Mouse (Mus musculus) kidney, adult 18-20 months (tissue): ENCODE results near the gene Syngr2.

Source experiments
- DNase-seq: peaks from one replicate; pipeline ENCODE4 v3.0.0; 2021

Syngr2 gene

DNA sequence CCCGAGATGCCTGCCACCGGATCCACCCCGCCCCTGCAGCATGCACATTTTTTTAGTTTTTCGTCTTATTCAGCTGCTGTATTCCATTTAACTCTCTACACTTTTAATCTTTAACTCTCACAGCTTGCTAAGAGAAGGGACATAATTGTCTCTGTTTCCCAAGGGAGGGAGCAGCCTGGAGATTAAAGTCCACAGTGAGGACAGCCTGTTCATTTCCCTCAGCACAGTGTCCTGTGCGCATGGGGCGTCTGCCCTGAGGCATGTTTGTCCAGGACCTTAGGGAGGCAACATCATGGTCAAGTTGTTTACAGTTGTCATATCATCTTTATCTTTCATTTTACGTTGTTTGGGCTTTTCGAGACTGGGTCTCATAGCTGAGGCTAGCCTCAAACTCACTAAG is 24.6 kb downstream of the Syngr2 start:
- DNase-seq, result peak; percentile 78

DNA sequence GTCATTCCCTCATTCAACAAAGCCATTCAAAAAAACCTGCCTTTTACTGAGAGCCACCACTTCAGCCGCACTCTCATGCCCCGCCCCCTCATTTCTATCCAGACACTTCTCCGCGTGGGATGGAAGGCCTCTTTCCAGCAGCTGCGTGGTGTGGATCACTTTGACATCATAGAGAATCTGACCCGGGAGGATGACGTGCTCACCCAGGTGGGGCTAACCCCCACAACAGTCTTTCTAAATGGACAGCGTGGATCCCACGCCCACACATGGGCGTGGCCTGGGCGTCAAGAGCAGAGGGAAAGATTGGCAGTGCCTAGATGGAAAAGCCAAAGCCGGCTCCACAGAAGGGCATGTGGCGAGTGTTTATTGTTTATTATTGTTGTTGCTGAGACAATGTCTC is 26.8 kb downstream of the Syngr2 start:
- peak; percentile 54 for DNase-seq

DNA sequence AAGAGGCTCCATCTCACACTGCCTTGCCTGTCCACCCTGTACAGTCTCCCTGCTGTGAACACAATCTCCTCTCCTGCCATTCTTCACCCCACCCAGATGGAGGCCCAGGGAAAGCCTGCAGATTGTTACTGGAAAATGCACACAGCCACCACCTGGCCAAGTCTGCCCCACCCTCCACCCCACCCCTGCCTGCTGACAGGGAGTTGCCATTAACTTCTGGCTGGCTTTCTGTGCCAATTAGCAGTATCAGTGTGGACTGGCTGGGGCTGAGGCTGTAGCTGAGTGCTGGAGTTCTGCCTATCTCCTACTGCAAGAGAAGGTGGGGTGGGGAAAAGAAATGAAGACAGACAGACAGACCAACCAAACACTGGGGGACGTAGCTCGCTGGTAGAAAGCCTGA is 29.1 kb downstream of the Syngr2 start:
- peak; percentile 54 for DNase-seq

DNA sequence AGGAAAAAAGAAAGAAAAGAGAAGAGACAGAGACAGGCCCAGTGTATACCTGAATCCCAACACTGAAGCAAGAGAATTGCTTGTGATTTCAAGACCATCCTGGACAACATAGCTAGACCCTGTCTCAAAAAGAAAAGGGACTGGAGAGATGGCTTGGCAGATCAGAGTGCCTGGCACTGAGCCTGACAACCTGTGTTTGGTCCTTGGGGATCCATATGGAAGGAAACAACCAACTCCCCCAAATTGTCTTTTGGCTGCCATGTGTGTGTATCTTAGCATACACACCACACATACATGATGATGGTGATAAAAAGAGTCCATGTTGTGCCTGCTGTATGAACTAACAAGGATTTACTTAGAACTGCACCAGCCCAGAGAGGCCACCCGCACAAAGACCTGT is 29.6 kb downstream of the Syngr2 start:
- no peak for DNase-seq

DNA sequence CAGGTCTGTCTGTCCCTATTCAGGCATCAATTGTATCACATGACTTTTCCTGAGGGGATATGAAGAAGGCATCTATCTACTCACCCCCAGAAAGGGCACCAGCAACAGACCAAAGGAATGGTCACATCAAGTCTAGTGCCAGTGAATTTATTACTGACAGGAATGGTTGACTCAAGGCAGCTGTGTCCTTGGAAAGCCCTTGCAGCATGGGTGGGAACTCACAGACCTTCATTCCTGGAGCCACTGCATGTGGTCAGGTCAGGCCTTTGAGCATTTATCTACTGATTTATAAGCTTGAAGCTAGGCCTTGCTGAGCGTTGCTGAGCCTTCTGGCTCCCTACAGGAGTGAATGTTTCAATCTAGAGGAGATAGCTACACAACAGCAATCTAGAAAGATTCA is 31.4 kb downstream of the Syngr2 start:
- no peak for DNase-seq

DNA sequence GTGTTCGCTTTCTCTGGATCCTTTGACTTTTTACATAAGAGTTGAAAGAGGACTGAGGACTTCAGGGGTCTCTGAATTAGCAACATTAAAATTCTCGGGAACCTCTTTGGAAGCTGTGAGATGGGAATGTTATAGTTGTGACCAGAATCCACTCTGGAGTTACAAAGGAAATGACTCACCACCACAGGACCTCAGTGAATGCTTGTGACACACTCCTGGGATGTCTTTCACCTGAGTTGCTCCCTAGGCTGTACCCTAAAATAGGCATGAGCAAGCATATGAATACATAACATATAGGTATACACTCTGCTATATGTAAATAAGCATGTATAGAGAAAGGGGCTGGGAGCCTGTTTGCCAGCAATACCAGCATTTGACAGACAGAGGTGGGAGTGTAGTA is 34.0 kb downstream of the Syngr2 start:
- no peak for DNase-seq

DNA sequence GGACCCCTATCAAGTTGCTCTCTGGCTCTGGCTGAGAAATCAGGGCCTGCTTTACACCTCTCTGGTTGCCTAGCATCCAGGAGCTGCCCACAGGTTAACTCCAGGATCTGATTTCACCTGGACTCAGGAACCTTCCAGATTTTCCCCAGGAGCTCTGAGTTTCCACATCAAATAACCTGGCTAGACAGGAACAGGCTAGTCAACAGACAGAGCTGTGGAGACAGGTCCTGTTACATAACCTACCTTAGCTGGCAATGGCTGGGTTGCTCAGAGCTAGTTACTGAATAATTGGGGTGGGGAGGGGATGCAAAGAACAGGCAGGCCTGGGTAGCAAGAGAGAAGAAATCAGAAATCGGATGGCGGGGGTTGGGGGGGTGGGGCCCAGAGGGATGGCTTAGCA is 35.5 kb downstream of the Syngr2 start:
- peak; percentile 56 for DNase-seq

DNA sequence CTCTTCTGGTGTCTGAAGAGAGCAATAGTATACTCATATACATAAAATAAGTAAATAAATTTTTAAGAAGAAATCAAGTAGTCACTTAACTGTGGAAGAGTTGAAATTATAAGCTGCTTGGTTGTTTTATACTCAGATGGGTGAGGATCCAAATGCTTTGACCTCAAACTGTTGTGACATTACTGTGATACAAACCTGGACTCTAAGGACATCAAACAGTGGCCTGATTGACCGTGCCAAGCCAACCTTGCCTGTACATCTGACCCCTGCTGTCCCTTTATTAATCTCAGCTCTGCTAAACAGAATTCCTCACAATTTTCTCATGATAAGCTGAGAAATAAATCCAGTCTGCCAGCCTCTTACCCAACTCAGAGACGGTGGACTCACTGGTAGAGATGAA is 36.2 kb downstream of the Syngr2 start:
- no peak for DNase-seq

DNA sequence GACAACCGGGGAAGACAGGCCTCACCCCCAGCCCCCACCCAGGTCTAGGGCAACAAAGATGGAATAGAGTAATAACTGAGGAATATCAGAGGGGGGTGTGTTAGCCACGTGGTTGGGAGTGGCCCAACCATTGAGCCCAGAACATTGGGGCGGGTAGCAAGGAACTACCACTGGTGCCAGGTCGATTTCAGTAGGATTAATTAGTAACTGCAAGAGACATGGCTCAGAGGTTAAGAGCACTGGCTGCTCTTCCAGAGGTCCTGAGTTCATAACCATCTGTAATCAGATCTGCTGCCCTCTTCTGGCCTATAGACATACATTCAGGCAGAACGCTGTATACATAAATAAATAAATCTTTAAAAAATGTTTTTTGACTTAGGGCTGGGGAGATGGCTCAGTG is 37.2 kb downstream of the Syngr2 start:
- DNase-seq, result peak; percentile 73

DNA sequence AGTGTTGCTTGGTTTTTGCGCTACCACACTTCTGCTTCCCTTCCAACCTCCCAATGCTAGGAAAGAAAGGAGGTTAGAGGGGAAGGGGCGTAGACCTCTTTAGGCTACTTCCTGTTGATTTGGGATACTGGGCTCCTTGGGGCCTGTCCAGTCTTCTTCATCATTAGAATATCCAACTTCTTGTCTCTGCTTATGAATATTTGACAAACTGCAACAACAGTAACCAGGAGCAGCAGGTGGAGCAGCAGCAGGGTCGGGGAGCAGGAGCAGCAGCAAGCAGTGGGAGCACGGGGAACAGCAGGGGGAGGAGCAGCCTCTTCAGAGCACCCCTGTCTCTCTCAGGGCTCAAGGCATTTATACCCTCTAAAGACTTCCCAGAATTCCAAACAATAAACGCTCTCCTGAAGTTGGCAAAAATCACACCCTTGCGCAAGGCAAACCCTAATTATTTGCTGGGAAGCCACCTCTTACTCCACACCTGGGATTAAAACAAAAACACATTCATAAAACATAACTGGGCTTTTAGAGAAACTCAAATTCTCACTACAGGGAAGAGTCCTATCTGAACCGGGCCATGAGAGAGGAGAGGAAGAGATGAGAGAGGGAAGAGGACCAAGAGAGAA is 38.2 kb downstream of the Syngr2 start:
- DNase-seq, result no peak

DNA sequence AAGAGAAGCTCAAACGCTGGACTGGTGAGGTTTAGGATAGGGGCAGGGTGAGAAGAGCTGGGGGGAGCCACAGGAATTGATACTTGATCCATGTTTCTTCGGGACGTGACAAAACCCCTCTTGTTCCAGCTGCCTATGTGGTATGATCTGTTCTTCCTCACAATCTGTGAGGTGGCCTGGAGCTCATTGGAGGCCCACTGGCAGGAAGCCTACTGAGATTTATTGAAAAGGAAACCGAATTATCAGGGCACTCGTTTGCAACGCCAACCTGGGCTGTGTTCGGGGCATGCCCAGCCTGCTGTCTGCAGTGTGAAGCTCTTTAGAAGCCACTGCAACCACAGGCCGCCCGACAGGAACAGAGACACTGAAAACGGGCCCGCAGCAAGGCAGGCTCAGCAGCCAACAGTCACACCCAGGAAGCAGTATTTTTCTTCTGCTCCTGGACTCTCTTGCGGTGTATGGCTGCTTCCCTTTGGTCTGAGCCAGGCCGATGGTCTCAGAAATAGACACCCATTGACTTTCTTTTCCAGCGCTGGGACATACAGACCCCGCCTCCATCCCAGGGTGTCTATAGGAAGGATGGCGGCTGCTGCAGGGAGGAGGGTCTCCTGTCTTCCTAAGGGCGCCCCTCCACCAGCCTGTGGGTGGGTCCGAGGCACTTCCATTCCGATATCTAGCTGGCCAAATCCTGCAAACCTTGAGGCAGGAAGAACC is 39.0 kb downstream of the Syngr2 start:
- DNase-seq, result no peak

DNA sequence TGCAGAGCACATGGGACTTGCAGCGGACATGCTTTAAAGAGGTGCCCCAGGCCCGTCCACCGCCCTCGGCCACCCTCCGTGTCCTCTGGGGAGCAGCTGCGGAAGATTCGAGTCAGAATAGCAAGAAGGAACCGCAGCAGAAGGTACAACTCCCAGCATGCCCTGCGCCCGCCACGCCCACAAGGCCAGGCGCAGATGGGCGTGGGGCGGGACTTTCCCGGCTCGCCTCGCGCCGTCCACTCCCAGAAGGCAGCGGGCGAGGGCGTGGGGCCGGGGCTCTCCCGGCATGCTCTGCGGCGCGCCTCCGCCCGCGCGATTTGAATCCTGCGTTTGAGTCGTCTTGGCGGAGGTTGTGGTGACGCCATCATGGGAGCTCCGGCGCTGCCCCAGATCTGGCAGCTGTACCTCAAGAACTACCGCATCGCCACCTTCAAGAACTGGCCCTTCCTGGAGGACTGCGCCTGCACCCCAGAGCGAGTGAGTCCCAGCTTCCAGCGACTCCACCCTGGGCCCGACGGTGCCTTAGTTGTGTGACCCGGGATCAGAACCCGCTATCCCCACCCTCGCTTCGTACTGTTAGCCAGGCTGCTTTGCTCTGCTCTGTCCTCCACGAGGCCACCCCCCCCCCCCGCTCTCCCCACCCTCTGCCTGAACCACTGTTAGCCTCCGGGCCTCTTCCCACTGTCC is 39.7 kb downstream of the Syngr2 start, which contains the start of gene Birc5:
Gene Birc5 (plus strand): TSS at position 267 of the 687 bp plus-strand sequence.
- DNase-seq, result peak; percentile 97

DNA sequence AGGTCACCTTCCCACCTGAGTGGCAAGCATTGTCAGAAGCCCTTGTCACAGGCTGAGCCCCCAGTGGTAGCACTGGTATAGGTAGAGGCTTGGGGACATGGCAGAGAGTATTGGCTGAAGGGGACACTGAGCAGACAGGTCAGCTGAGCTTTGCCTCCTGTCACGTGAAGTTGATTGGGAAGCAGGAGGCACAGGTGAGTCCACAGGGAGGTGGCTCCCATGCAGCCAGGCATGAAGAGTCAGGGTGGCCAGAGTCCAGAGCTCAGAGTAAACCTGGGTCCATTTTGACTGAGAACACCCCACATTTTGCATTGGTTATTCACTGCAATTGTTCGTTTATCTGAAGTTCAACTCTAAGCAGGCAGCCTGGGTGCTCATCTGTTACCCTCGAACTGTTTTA is 43.4 kb downstream of the Syngr2 start:
- no peak for DNase-seq

DNA sequence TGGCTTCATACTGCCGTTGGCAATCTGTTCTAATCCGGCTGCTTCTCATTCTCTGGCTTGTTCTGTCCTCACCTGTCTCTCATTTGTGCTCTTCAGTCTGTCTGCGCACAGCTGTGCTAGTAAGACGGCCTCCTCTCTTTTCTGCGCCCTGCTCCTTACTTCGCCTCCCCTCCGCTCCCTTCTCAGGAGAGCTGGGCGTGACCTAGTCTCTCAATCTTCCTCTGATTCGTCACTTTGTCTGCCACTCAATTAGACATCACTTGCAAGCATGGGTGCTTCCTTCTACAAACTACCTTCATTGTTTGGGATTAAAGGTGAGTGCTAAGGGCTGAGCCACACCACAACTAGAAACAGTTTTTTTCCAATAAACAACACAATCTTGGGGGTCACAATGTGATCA is 44.8 kb downstream of the Syngr2 start:
- no peak for DNase-seq

DNA sequence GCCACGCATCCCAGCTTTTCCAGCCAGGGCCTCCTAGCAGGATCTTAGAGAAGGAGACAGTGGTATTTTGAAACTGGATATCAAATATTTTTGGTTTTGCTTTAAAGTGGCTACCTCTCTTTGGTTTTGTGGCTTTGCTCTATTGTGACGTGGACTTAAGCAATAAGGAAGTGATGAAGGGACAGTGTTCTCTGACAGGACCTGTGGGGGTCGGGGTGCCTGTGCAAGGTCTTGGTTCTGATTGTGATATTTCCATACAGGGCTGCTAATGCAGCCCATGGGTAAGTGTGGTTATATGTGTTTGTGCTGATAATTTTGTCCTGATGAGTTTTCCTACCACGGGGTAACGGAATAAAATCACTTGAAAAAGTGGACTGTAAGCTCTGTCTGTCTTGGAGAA is 45.9 kb downstream of the Syngr2 start:
- no peak for DNase-seq

DNA sequence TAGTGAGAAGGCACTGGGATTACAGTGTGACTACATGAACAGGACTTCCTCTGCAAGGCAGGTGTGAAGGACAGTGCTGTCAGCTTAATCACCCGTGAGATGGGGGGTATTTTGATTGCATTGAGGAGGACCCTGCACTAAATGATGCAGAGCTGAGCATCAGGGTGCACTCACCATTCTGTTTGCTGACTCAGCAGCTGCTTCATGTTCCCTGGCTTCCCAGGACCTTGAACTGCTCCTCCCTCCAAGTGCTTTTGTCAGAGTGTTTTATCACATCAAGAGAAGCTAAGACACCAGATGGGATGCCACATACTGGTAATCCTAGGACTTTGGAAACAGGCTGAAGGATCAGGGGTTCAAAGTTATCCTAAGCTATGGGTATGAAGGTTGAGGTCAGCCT is 46.5 kb downstream of the Syngr2 start:
- no peak for DNase-seq

DNA sequence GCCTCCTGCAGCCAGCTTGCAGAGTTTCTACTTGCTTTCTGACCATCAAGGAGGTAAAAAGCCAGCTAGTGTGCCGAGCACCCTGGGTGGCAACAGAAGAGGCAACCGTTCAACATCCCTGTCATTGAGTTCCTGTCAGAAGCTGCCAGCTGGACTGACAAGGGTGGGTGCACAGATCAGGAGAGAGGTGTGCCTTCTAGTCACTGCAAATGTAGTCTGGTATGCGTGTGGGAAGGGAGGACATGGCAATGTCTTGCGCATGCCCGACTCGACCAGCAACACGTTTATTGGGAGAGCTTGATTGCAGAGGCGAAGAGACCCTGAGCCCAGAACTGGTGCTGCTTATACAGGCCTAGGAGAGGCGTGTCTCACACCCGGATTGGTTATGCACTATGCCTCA is 48.0 kb downstream of the Syngr2 start:
- DNase-seq, result no peak

DNA sequence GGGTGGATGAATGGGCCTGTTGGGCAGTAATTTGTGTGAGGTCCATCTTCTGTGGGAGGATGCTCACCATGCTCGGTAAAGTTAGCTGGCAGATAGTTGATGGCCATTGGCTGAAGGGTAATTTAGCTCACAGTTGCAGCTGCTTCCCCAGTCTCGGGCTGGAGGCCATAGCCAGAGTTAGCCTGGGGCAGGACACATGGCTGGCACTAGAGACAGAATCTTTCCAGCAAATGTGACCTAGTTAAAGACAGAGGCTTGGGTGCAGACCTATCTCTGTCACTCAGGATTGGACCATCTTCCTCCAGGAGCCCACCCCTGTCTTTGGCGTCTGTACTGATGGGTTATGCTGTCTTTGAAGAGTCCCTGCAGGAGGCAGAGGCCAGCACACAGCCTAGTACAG is 48.9 kb downstream of the Syngr2 start:
- DNase-seq, result no peak

DNA sequence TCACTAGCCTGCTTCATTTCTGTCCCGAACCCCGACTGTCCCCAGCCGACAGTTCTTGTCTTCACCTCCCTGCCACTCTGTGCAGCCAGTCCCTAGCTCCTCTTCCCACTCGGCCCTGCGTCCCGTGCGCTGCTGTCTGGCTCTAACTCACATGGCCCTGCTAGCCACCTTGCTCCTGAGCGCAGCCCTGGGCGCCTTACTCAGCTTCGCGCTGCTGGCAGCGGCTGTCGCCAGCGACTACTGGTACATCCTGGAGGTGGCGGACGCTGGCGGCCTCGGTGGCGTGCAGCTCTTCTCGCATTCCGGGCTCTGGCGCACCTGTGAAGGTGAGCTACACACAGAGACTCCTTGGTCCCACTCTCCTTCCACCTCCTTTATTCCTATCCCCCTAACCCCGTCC is 51.1 kb downstream of the Syngr2 start, which contains the start of gene Tmem235:
Gene Tmem235 (plus strand): TSS at position 152 of the 400 bp plus-strand sequence.
- no peak for DNase-seq

DNA sequence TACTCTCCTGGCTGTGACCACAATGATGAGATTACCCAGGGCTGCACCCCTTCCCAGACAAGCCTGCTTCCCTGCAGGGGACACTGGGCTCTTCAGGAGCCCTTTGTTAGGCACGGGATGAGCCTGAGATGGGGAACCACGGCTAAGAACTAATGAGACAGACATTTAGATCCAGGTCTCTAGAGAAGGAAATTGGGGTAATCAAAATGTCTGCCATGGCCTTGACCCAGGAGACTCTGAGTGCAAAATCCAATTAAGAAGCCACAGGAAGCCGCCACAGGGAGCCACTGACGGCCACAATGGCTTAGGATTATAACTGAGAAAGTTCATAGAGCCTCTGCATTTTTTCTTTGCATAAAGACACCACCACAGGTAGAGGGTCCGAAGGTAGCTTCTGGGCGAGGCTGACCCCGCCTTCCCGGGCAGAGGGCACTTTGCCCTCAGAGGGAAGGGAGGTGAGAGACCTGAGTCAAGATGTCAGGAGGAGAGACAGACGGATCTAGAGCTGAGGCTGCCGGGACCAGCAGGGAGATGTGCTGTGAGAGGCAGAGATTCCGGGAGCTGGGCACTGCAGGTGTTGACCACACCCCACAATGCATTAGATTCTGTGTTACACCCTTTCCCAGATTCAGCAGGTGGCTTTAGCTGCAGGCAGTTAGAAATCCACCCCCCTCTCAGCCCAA is 53.8 kb downstream of the Syngr2 start:
- peak; percentile 60 for DNase-seq
